Mouse (Mus musculus) lung, postnatal 0 days (tissue): ENCODE results near the gene Olfr1255. TPM values are rescaled to one million over a fixed set of nuclear protein-coding genes. Genes with fewer than 3 reads are reported as not detected.

Experiments
- ATAC-seq: fragments of 200-750 bp; cut with Nextera tagmentation; 2 replicates; pipeline ENCODE4 v1.8.0; 2017; ENCODE audit warnings: moderate library complexity
- DNase-seq: peaks from one replicate; pipeline ENCODE4 v3.0.0-alpha.2; 2016; ENCODE audit warnings: low spot score
- H3K27ac ChIP-seq: fragments of 300-500 bp; sonication (generic); 2 replicates; pipeline ENCODE4 v1.5.1; 2014; ENCODE audit warnings: antibody characterized with exemption, mild to moderate bottlenecking, low read length, mixed read lengths
- H3K27me3 ChIP-seq: fragments of 300-500 bp; sonication (generic); replicated peaks from 2 replicates; pipeline ENCODE4 v1.6.1; 2014; ENCODE audit warnings: low read length, mixed read lengths; ENCODE audit not compliant: insufficient read depth
- H3K36me3 ChIP-seq: fragments of 300-500 bp; sonication (generic); 2 replicates; pipeline ENCODE4 v1.6.1; 2014; ENCODE audit warnings: low read length, mixed read lengths; ENCODE audit not compliant: insufficient read depth
- H3K4me1 ChIP-seq: fragments of 300-500 bp; sonication (generic); 2 replicates; pipeline ENCODE4 v1.6.1; 2014; ENCODE audit warnings: antibody characterized with exemption, low read depth, low read length, mixed read lengths; ENCODE audit not compliant: insufficient read depth
- H3K4me2 ChIP-seq: fragments of 300-500 bp; sonication (generic); replicated peaks from 2 replicates; pipeline ENCODE4 v1.6.1; 2014; ENCODE audit warnings: low read depth, mild to moderate bottlenecking, low read length, moderate library complexity, mixed read lengths
- H3K4me3 ChIP-seq: fragments of 300-500 bp; sonication (generic); 2 replicates; pipeline ENCODE4 v1.5.1; 2014; ENCODE audit warnings: low read depth, low read length
- H3K9ac ChIP-seq: fragments of 300-500 bp; sonication (generic); replicated peaks from 2 replicates; pipeline ENCODE4 v1.6.1; 2014; ENCODE audit warnings: low read depth, mild to moderate bottlenecking
- H3K9me3 ChIP-seq: fragments of 300-500 bp; sonication (generic); 2 replicates; pipeline ENCODE4 v1.6.1; 2016; ENCODE audit warnings: low read length, mixed read lengths
- CTCF ChIP-seq: IDR thresholded peaks from 2 replicates; pipeline ENCODE4 v1.5.1; 2016; ENCODE audit warnings: antibody characterized with exemption, mild to moderate bottlenecking
- EP300 ChIP-seq: IDR thresholded peaks from 2 replicates; pipeline ENCODE4 v1.6.1; 2016; ENCODE audit warnings: antibody characterized with exemption, mild to moderate bottlenecking, control low read depth
- WGBS: fragments of 180-500 bp; shearing (Covaris S2); extraction: QIAGEN DNeasy Blood & Tissue Kit; methylation state at CpG from one replicate; pipeline ENCODE4 v1.1.7; 2014; 5-methylcytosine and 5-hydroxymethylcytosine counted together
- polyA plus RNA-seq: library from polyadenylated mRNA; unstranded; fragments of >200 nt; fragmentation: Nextera tagmentation; extraction: Ambion mirVana; gene quantifications from 2 replicates; pipeline ENCODE4 v1.2.1, GENCODE M21; 2015

Gene Olfr1255
- polyA plus RNA-seq, 1 experiment from 2014 or later, result not detected

- H3K27me3 ChIP-seq, result no peaks in the 10 kb centered on the region
- H3K4me3 ChIP-seq, result no peak overlapping the region
- no peaks in the 10 kb centered on the region for H3K9me3 ChIP-seq
- H3K4me1 ChIP-seq, result no peaks in the 10 kb centered on the region
- 89% methylated on average over 1 of the region's 1 CpGs for WGBS
- ATAC-seq (no peak), DNase-seq (no peak)
- no peak overlapping the region for H3K9ac ChIP-seq
- TF ChIP-seq CTCF, result no peak
- TF ChIP-seq EP300, result no peak
- no peak overlapping the region for H3K4me2 ChIP-seq
- H3K27ac ChIP-seq, result no peak overlapping the region
- no peaks in the 10 kb centered on the region for H3K36me3 ChIP-seq
Measured at GRCm38 (mm10) chr2:89849230-89849629, 37.4 kb downstream of the Olfr1255 start.

Other genes starting within 250 kb of the Olfr1255 start
- not detected in 2 replicates for gene Olfr1245, start 233.6 kb upstream of the Olfr1255 start, polyA plus RNA-seq
- not detected in 2 replicates for gene Olfr1246, start 218.9 kb upstream of the Olfr1255 start, polyA plus RNA-seq
- gene Olfr1247, start 197.9 kb upstream of the Olfr1255 start, polyA plus RNA-seq, result not detected in 2 replicates
- not detected in 2 replicates for gene Olfr1248, start 193.8 kb upstream of the Olfr1255 start, polyA plus RNA-seq
- not detected in 2 replicates for gene Olfr1249, start 177.1 kb upstream of the Olfr1255 start, polyA plus RNA-seq
- not detected in 2 replicates for gene Olfr1250, start 150.6 kb upstream of the Olfr1255 start, polyA plus RNA-seq
- gene Olfr1251, start 140.1 kb upstream of the Olfr1255 start, polyA plus RNA-seq, result not detected in 2 replicates
- not detected in 2 replicates for gene Olfr1252, start 87.0 kb upstream of the Olfr1255 start, polyA plus RNA-seq
- gene Olfr1253, start 55.0 kb upstream of the Olfr1255 start, polyA plus RNA-seq, result not detected in 2 replicates
- gene Olfr1254, start 18.4 kb upstream of the Olfr1255 start, polyA plus RNA-seq, result not detected in 2 replicates
- gene Olfr1256, start 29.5 kb downstream of the Olfr1255 start, polyA plus RNA-seq, result not detected in 2 replicates
- not detected in 2 replicates for gene Olfr48, start 36.2 kb downstream of the Olfr1255 start, polyA plus RNA-seq
- gene Olfr1257, start 66.4 kb downstream of the Olfr1255 start, polyA plus RNA-seq, result not detected in 2 replicates
- not detected in 2 replicates for gene Olfr1258, start 115.3 kb downstream of the Olfr1255 start, polyA plus RNA-seq
- not detected in 2 replicates for gene Olfr1259, start 136.6 kb downstream of the Olfr1255 start, polyA plus RNA-seq
- gene Olfr1260, start 162.3 kb downstream of the Olfr1255 start, polyA plus RNA-seq, result not detected in 2 replicates
- not detected in 2 replicates for gene Olfr1261, start 179.2 kb downstream of the Olfr1255 start, polyA plus RNA-seq
- not detected in 2 replicates for gene Olfr1262, start 188.1 kb downstream of the Olfr1255 start, polyA plus RNA-seq
- not detected in 2 replicates for gene Olfr1263, start 200.1 kb downstream of the Olfr1255 start, polyA plus RNA-seq
- not detected in 2 replicates for gene Olfr1264, start 213.5 kb downstream of the Olfr1255 start, polyA plus RNA-seq
- gene Olfr1265, start 223.3 kb downstream of the Olfr1255 start, polyA plus RNA-seq, result not detected in 2 replicates